Mouse (Mus musculus): ENCODE measurements at regions not wholly inside any gene's neighbourhood (a gene's known extent, or its start where the extent isn't known, plus 50 kb on each side); places are given as distances from the start of the nearest gene placed in this dataset.

DNA sequence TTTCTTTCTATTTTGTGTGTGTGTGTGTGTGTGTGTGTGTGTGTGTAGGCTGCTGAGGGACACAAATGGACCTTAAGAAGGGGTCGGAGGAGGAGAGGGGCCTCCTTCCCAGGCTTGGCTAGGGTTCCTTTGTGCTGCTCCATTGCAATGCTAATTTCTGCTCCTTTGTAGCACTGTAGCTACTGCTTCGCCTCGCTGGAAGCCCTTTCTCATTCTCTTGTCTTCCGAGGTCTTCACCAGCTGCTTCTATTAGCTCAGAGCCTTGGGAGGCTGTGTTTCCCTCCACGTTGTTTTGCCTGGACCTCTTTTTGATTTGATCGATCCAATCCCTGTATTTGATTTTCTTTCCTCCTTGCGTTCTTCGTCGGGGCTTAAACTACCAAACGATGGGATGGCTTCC, 247.1 kb downstream of the Tmem38b start:
- Histone ChIP-seq H3K9ac (ENCODE audit: low read depth, low read length) (no peak overlapping the region), H3K27me3 (ENCODE audit: insufficient read depth, low read length) (no peaks in the 10 kb centered on the region), H3K4me3 (replicated peaks; ENCODE audit: low read depth, low read length) (no peak overlapping the region), H3K4me1 (replicated peaks; ENCODE audit: insufficient read depth, low read length) (no peaks in the 10 kb centered on the region), H3K4me2 (ENCODE audit: low read length) (no peak overlapping the region), H3K9me3 (replicated peaks; ENCODE audit: low read length) (0 out of 2 replicates have a peak, but pooled peaks cover 5% of the 10 kb centered on the region), H3K36me3 (ENCODE audit: insufficient read depth, low read length) (no peaks in the 10 kb centered on the region), H3K27ac (no peak overlapping the region)
- TF ChIP-seq CTCF (IDR thresholded peaks at IDR 0.05; ENCODE audit: low read depth) = no peak
- no peak for DNase-seq (ENCODE audit: low spot score)
- WGBS = 30% methylated on average over 10 of the region's 10 CpGs
- no peak for ATAC-seq (replicated peaks; ENCODE audit: low FRiP score, low read depth)

GRCm38 (mm10) chr4:54073483-54073882, 247.6 kb downstream of the Tmem38b start:
- H3K9me3 ChIP-seq (replicated peaks; ENCODE audit: low read length) = 0 out of 2 replicates have a peak, but pooled peaks cover 5% of the 10 kb centered on the region
- DNase-seq (ENCODE audit: low spot score) (no peak), ATAC-seq (replicated peaks; ENCODE audit: low FRiP score, low read depth) (no peak)
- 66% methylated on average over 7 of the region's 7 CpGs for WGBS
- no peak overlapping the region for H3K4me3 ChIP-seq (replicated peaks; ENCODE audit: low read depth, low read length)
- no peaks in the 10 kb centered on the region for H3K27me3 ChIP-seq (ENCODE audit: insufficient read depth, low read length)
- no peak overlapping the region for H3K9ac ChIP-seq (ENCODE audit: low read depth, low read length)
- no peaks in the 10 kb centered on the region for H3K4me1 ChIP-seq (replicated peaks; ENCODE audit: insufficient read depth, low read length)
- H3K4me2 ChIP-seq (ENCODE audit: low read length) = no peak overlapping the region
- H3K27ac ChIP-seq = no peak overlapping the region
- H3K36me3 ChIP-seq (ENCODE audit: insufficient read depth, low read length) = no peaks in the 10 kb centered on the region
- no peak for TF ChIP-seq CTCF (IDR thresholded peaks at IDR 0.05; ENCODE audit: low read depth)

GRCm38 (mm10) chr4:54074226-54074625, 248.4 kb downstream of the Tmem38b start:
- Histone ChIP-seq H3K4me2 (ENCODE audit: low read length) (no peak overlapping the region), H3K9me3 (replicated peaks; ENCODE audit: low read length) (0 out of 2 replicates have a peak, but pooled peaks cover 5% of the 10 kb centered on the region), H3K4me1 (replicated peaks; ENCODE audit: insufficient read depth, low read length) (no peaks in the 10 kb centered on the region), H3K4me3 (replicated peaks; ENCODE audit: low read depth, low read length) (no peak overlapping the region), H3K9ac (ENCODE audit: low read depth, low read length) (no peak overlapping the region), H3K36me3 (ENCODE audit: insufficient read depth, low read length) (no peaks in the 10 kb centered on the region), H3K27ac (no peak overlapping the region), H3K27me3 (ENCODE audit: insufficient read depth, low read length) (no peaks in the 10 kb centered on the region)
- ATAC-seq (replicated peaks; ENCODE audit: low FRiP score, low read depth) (no peak), DNase-seq (ENCODE audit: low spot score) (no peak)
- 55% methylated on average over 5 of the region's 5 CpGs for WGBS
- no peak for TF ChIP-seq CTCF (IDR thresholded peaks at IDR 0.05; ENCODE audit: low read depth)

DNA sequence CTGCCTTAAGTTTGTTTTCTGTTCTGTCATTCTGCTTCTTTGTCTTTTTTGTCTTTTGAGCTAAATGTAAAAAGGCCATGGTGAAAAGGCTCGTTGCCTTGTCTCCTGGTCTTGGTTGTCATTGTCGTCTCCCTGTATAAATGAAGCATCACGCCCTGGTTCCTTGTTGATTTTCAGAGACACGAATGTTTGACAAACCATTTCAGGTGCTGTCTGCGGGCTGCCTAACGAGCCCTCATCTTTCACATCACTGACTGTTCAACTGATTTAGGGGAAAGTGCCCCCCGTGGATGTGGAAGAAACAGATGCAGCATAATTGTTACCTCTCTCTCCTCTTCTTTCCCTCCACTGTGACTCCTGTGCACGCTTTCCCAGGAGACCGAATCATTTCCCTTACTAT, 254.7 kb downstream of the Tmem38b start:
- no peak for TF ChIP-seq CTCF (IDR thresholded peaks at IDR 0.05; ENCODE audit: low read depth)
- no peak for DNase-seq (ENCODE audit: low spot score)

GRCm38 (mm10) chr4:54081411-54081810, 255.6 kb downstream of the Tmem38b start:
- 84% methylated on average over 5 of the region's 5 CpGs for WGBS
- TF ChIP-seq CTCF (IDR thresholded peaks at IDR 0.05; ENCODE audit: low read depth) = no peak
- no peak overlapping the region for H3K27ac ChIP-seq
- H3K4me1 ChIP-seq (replicated peaks; ENCODE audit: insufficient read depth, low read length) = no peaks in the 10 kb centered on the region
- no peak overlapping the region for H3K4me2 ChIP-seq (ENCODE audit: low read length)
- no peak overlapping the region for H3K9ac ChIP-seq (ENCODE audit: low read depth, low read length)
- no peaks in the 10 kb centered on the region for H3K27me3 ChIP-seq (ENCODE audit: insufficient read depth, low read length)
- DNase-seq (ENCODE audit: low spot score) = no peak
- no peak overlapping the region for H3K4me3 ChIP-seq (replicated peaks; ENCODE audit: low read depth, low read length)
- no peak for ATAC-seq (replicated peaks; ENCODE audit: low FRiP score, low read depth)
- H3K9me3 ChIP-seq (replicated peaks; ENCODE audit: low read length) = no peaks in the 10 kb centered on the region
- H3K36me3 ChIP-seq (ENCODE audit: insufficient read depth, low read length) = no peaks in the 10 kb centered on the region

More for the DNA sequence above, 254.7 kb downstream of the Tmem38b start:
- H3K9me3 ChIP-seq (replicated peaks; ENCODE audit: low read length) = no peaks in the 10 kb centered on the region
- H3K27me3 ChIP-seq (ENCODE audit: insufficient read depth, low read length) = no peaks in the 10 kb centered on the region
- no peak overlapping the region for H3K9ac ChIP-seq (ENCODE audit: low read depth, low read length)
- no peak overlapping the region for H3K4me2 ChIP-seq (ENCODE audit: low read length)
- H3K4me1 ChIP-seq (replicated peaks; ENCODE audit: insufficient read depth, low read length) = no peaks in the 10 kb centered on the region
- H3K4me3 ChIP-seq (replicated peaks; ENCODE audit: low read depth, low read length) = no peak overlapping the region
- H3K36me3 ChIP-seq (ENCODE audit: insufficient read depth, low read length) = no peaks in the 10 kb centered on the region
- 78% methylated on average over 9 of the region's 9 CpGs for WGBS
- H3K27ac ChIP-seq = no peak overlapping the region
- no peak for ATAC-seq (replicated peaks; ENCODE audit: low FRiP score, low read depth)

DNA sequence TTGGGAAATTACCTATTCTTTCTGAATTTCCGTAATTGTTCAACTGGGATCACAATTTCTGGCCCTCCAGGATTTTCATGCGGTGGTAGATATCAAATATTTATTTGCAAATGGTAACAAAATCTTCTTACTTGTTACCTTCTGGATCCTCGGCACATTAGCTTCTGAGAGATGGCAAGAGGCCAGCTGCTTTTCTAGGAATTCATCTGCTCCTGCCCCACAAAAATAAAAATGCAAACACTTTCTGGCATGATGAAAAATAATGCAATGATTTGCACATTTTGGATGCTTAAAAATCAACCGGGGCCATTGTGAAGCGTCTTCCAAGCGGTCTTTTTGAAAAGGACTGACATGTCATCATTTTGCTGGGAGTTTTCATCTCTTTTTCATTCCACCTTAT, 258.9 kb downstream of the Tmem38b start:
- DNase-seq (ENCODE audit: low spot score) = no peak
- H3K27ac ChIP-seq = no peak overlapping the region
- no peak overlapping the region for H3K4me2 ChIP-seq (ENCODE audit: low read length)
- WGBS = 87% methylated on average over 6 of the region's 6 CpGs
- H3K4me3 ChIP-seq (replicated peaks; ENCODE audit: low read depth, low read length) = no peak overlapping the region
- H3K4me1 ChIP-seq (replicated peaks; ENCODE audit: insufficient read depth, low read length) = no peaks in the 10 kb centered on the region
- H3K36me3 ChIP-seq (ENCODE audit: insufficient read depth, low read length) = no peaks in the 10 kb centered on the region
- no peaks in the 10 kb centered on the region for H3K27me3 ChIP-seq (ENCODE audit: insufficient read depth, low read length)
- ATAC-seq (replicated peaks; ENCODE audit: low FRiP score, low read depth) = no peak
- TF ChIP-seq CTCF (IDR thresholded peaks at IDR 0.05; ENCODE audit: low read depth) = no peak
- H3K9ac ChIP-seq (ENCODE audit: low read depth, low read length) = no peak overlapping the region
- no peaks in the 10 kb centered on the region for H3K9me3 ChIP-seq (replicated peaks; ENCODE audit: low read length)

- DNase-seq (ENCODE audit: low spot score) = no peak
Measured at GRCm38 (mm10) chr4:54094285-54094997, 268.6 kb downstream of the Tmem38b start.

More at GRCm38 (mm10) chr4:54094285-54094997, 268.6 kb downstream of the Tmem38b start:
- no peaks in the 10 kb centered on the region for H3K9me3 ChIP-seq (replicated peaks; ENCODE audit: low read length)
- no peak overlapping the region for H3K9ac ChIP-seq (ENCODE audit: low read depth, low read length)
- no peak overlapping the region for H3K4me2 ChIP-seq (ENCODE audit: low read length)
- TF ChIP-seq CTCF (IDR thresholded peaks at IDR 0.05; ENCODE audit: low read depth) = no peak
- H3K36me3 ChIP-seq (ENCODE audit: insufficient read depth, low read length) = no peaks in the 10 kb centered on the region
- H3K4me1 ChIP-seq (replicated peaks; ENCODE audit: insufficient read depth, low read length) = no peaks in the 10 kb centered on the region
- 84% methylated on average over 7 of the region's 7 CpGs for WGBS
- H3K27ac ChIP-seq = no peak overlapping the region
- no peak overlapping the region for H3K4me3 ChIP-seq (replicated peaks; ENCODE audit: low read depth, low read length)
- no peaks in the 10 kb centered on the region for H3K27me3 ChIP-seq (ENCODE audit: insufficient read depth, low read length)
- ATAC-seq (replicated peaks; ENCODE audit: low FRiP score, low read depth) = no peak
